Mouse (Mus musculus) lung, postnatal 0 days (tissue): ENCODE results near the gene Oaz2. TPM values are rescaled to one million over a fixed set of nuclear protein-coding genes. Genes with fewer than 3 reads are reported as not detected.

Experiments used
- ATAC-seq: fragments of 200-750 bp; cut with Nextera tagmentation; 2 replicates; pipeline ENCODE4 v1.8.0; 2017; ENCODE audit warnings: moderate library complexity
- DNase-seq: peaks from one replicate; pipeline ENCODE4 v3.0.0-alpha.2; 2016; ENCODE audit warnings: low spot score
- H3K27ac ChIP-seq: fragments of 300-500 bp; sonication (generic); 2 replicates; pipeline ENCODE4 v1.5.1; 2014; ENCODE audit warnings: antibody characterized with exemption, mild to moderate bottlenecking, low read length, mixed read lengths
- H3K27me3 ChIP-seq: fragments of 300-500 bp; sonication (generic); replicated peaks from 2 replicates; pipeline ENCODE4 v1.6.1; 2014; ENCODE audit warnings: low read length, mixed read lengths; ENCODE audit not compliant: insufficient read depth
- H3K36me3 ChIP-seq: fragments of 300-500 bp; sonication (generic); 2 replicates; pipeline ENCODE4 v1.6.1; 2014; ENCODE audit warnings: low read length, mixed read lengths; ENCODE audit not compliant: insufficient read depth
- H3K4me1 ChIP-seq: fragments of 300-500 bp; sonication (generic); 2 replicates; pipeline ENCODE4 v1.6.1; 2014; ENCODE audit warnings: antibody characterized with exemption, low read depth, low read length, mixed read lengths; ENCODE audit not compliant: insufficient read depth
- H3K4me2 ChIP-seq: fragments of 300-500 bp; sonication (generic); replicated peaks from 2 replicates; pipeline ENCODE4 v1.6.1; 2014; ENCODE audit warnings: low read depth, mild to moderate bottlenecking, low read length, moderate library complexity, mixed read lengths
- H3K4me3 ChIP-seq: fragments of 300-500 bp; sonication (generic); 2 replicates; pipeline ENCODE4 v1.5.1; 2014; ENCODE audit warnings: low read depth, low read length
- H3K9ac ChIP-seq: fragments of 300-500 bp; sonication (generic); replicated peaks from 2 replicates; pipeline ENCODE4 v1.6.1; 2014; ENCODE audit warnings: low read depth, mild to moderate bottlenecking
- H3K9me3 ChIP-seq: fragments of 300-500 bp; sonication (generic); 2 replicates; pipeline ENCODE4 v1.6.1; 2016; ENCODE audit warnings: low read length, mixed read lengths
- CTCF ChIP-seq: IDR thresholded peaks from 2 replicates; pipeline ENCODE4 v1.5.1; 2016; ENCODE audit warnings: antibody characterized with exemption, mild to moderate bottlenecking
- EP300 ChIP-seq: IDR thresholded peaks from 2 replicates; pipeline ENCODE4 v1.6.1; 2016; ENCODE audit warnings: antibody characterized with exemption, mild to moderate bottlenecking, control low read depth
- WGBS: fragments of 180-500 bp; shearing (Covaris S2); extraction: QIAGEN DNeasy Blood & Tissue Kit; methylation state at CpG from one replicate; pipeline ENCODE4 v1.1.7; 2014; 5-methylcytosine and 5-hydroxymethylcytosine counted together
- polyA plus RNA-seq: library from polyadenylated mRNA; unstranded; fragments of >200 nt; fragmentation: Nextera tagmentation; extraction: Ambion mirVana; gene quantifications from 2 replicates; pipeline ENCODE4 v1.2.1, GENCODE M21; 2015

Gene Oaz2
- polyA plus RNA-seq, 1 experiment from 2014 or later: 649 TPM

DNA sequence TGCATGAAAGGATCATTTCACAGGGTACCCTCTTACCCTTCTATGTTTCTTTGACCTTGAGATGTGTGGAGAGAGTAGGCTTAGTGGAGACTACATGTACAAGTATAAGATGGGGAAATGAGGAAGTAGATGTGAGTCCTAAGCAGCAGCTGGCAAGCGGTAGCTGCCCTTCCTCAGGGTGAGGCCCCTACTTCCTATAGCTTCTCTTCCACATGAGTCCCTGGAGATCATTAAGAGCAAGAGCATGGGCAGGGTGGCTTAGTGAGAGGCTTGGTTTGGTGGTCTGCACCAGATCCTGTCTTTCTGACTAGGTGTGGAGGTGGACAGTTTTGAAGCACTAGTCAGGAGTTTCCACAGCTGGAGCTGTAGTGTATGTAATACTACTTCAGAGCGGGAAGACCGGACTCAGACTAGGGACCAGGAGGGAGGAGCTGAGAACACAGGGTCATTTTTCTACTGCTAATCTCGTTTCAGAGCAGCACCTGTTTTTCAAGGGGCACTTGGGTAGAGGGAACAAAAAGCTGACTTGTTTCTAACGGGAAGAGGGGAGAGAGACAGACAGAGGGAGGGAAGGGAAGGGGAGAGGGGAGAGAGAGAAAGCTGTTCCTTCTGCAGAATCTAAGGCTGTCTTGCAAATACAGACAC lies 25.3 kb downstream of the Oaz2 start:
- Histone ChIP-seq H3K9me3 (no peaks in the 10 kb centered on the region), H3K4me1 (no peaks in the 10 kb centered on the region), H3K27me3 (no peaks in the 10 kb centered on the region), H3K27ac (no peak overlapping the region), H3K4me2 (no peak overlapping the region), H3K36me3 (peaks cover 17% of the 10 kb centered on the region; the same call in 1 of the 2 replicates), H3K4me3 (no peak overlapping the region), H3K9ac (no peak overlapping the region)
- ATAC-seq (no peak), DNase-seq (peak; percentile 32)
- WGBS: 30% methylated on average over 5 of the region's 5 CpGs
- TF ChIP-seq CTCF (no peak), EP300 (no peak)

DNA sequence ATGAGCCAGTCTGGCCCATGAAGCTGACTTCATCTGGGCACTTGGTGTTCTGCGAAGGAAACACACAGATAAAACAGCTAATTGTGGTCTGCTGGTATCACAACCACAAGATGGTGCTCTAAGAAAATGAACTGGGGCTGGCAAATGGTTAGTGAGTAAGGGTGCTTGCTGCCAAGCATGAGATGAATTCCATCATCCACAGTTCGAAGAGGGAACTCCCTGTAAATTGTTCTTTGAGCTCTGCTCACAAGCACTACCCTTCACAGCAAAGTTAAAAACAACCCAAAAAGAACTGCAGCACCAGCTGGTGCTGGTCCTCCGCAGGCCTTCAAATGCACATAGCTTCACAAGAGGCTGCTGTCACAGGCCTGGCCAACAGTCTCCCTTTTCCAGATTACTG lies 27.8 kb downstream of the Oaz2 start:
- Histone ChIP-seq H3K27ac (peak overlapping the region; percentile 62; the same call in 1 of the 2 replicates), H3K9ac (no peak overlapping the region)
- WGBS: 41% methylated on average over 3 of the region's 3 CpGs

DNA sequence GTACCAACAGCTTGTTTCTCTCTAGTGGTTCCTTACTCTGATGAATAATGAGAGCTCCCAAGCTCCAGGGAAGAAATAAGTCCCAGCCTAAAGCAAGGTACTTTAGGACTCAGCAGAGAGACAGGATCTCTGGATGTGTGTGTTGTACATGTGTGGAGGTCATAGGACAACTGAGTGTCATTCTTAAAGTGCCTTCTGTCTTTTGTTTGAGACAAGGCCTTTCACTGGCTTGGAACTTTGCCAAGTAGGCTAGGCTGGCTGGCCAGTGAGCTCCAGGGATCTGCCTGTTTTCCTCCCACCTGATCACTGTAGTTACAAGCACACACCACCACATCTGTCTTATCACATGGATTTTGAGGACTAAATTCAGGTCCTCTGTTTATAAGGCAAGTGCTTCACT lies 28.5 kb downstream of the Oaz2 start:
- TF ChIP-seq EP300: no peak
- TF ChIP-seq CTCF: no peak
- no peaks in the 10 kb centered on the region for H3K9me3 ChIP-seq
- no peak overlapping the region for H3K4me2 ChIP-seq
- no peak overlapping the region for H3K9ac ChIP-seq
- no peaks in the 10 kb centered on the region for H3K27me3 ChIP-seq
- peak overlapping the region; percentile 62; the same call in 1 of the 2 replicates for H3K27ac ChIP-seq
- ATAC-seq (peak; percentile 59), DNase-seq (peak; percentile 76)
- peaks cover 17% of the 10 kb centered on the region; the same call in 1 of the 2 replicates for H3K36me3 ChIP-seq
- no peak overlapping the region for H3K4me3 ChIP-seq
- no peaks in the 10 kb centered on the region for H3K4me1 ChIP-seq

More for the DNA sequence above, 27.8 kb downstream of the Oaz2 start:
- Histone ChIP-seq H3K9me3 (no peaks in the 10 kb centered on the region), H3K4me3 (no peak overlapping the region), H3K36me3 (peaks cover 17% of the 10 kb centered on the region; the same call in 1 of the 2 replicates), H3K4me1 (no peaks in the 10 kb centered on the region), H3K27me3 (no peaks in the 10 kb centered on the region), H3K4me2 (no peak overlapping the region)
- DNase-seq (peak; percentile 93), ATAC-seq (peak; percentile 88)
- TF ChIP-seq EP300 (peak; percentile 54), CTCF (peak; percentile 77)

GRCm38 (mm10) chr9:65697356-65697755 lies 29.6 kb downstream of the Oaz2 start:
- Histone ChIP-seq H3K9ac (no peak overlapping the region), H3K4me2 (no peak overlapping the region), H3K4me1 (no peaks in the 10 kb centered on the region), H3K4me3 (no peak overlapping the region), H3K27me3 (no peaks in the 10 kb centered on the region), H3K27ac (no peak overlapping the region), H3K9me3 (no peaks in the 10 kb centered on the region), H3K36me3 (peaks cover 13% of the 10 kb centered on the region; the same call in 1 of the 2 replicates)
- ATAC-seq (no peak), DNase-seq (no peak)
- no peak for TF ChIP-seq EP300
- no peak for TF ChIP-seq CTCF
- 86% methylated on average over 7 of the region's 7 CpGs for WGBS

- H3K36me3 ChIP-seq: peaks cover 15% of the 10 kb centered on the region; the same call in 1 of the 2 replicates
Measured at GRCm38 (mm10) chr9:65697992-65698391, 30.2 kb downstream of the Oaz2 start.

GRCm38 (mm10) chr9:65700504-65700903 lies 32.7 kb downstream of the Oaz2 start:
- Histone ChIP-seq H3K27me3 (no peaks in the 10 kb centered on the region), H3K9ac (no peak overlapping the region), H3K4me3 (no peak overlapping the region), H3K9me3 (no peaks in the 10 kb centered on the region), H3K4me2 (no peak overlapping the region), H3K36me3 (peaks cover 7% of the 10 kb centered on the region), H3K27ac (no peak overlapping the region), H3K4me1 (no peaks in the 10 kb centered on the region)
- no peak for DNase-seq
- TF ChIP-seq CTCF (no peak), EP300 (no peak)
- WGBS: 90% methylated on average over 6 of the region's 6 CpGs
- ATAC-seq: no peak

More at GRCm38 (mm10) chr9:65697992-65698391, 30.2 kb downstream of the Oaz2 start:
- Histone ChIP-seq H3K27ac (no peak overlapping the region), H3K27me3 (no peaks in the 10 kb centered on the region), H3K4me2 (no peak overlapping the region), H3K4me3 (no peak overlapping the region), H3K4me1 (no peaks in the 10 kb centered on the region), H3K9me3 (no peaks in the 10 kb centered on the region), H3K9ac (no peak overlapping the region)
- no peak for DNase-seq
- ATAC-seq: no peak
- TF ChIP-seq CTCF: no peak
- no peak for TF ChIP-seq EP300
